Mouse (Mus musculus): ENCODE measurements around the gene Atp6v0e2. TPM values are rescaled to one million over a fixed set of nuclear protein-coding genes. Genes with fewer than 3 reads are reported as not detected.

The Atp6v0e2 gene
- total RNA-seq, 1 experiment from 2014 or later: not detected

DNA sequence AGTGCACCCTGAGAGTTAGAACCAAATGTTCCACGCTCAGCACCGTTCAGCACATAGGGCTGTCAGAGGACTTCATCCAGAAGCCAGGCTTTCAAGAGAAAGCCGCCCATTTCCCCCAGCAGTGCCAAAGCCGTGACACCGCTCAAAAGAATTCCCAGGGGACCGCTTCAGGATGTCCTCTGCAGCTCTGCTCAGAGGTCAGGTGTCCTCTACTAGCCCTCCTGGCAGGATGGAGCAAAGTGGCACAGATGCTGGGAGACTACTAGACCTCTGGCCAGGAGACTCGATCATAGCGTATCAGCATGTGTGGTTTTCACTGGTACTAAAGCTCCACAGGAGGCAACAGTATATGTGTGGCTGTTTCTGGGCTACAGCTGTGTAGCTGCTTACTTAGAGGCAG, 2.5 kb upstream of the Atp6v0e2 start:
- no peak for ATAC-seq (replicated peaks in 1 of 2; ENCODE audit: insufficient read depth in 1 of 2, low FRiP score in 2 of 2, low TSS enrichment in 1 of 2, low read depth in 1 of 2, poor library complexity in 2 of 2, severe bottlenecking in 2 of 2)

DNA sequence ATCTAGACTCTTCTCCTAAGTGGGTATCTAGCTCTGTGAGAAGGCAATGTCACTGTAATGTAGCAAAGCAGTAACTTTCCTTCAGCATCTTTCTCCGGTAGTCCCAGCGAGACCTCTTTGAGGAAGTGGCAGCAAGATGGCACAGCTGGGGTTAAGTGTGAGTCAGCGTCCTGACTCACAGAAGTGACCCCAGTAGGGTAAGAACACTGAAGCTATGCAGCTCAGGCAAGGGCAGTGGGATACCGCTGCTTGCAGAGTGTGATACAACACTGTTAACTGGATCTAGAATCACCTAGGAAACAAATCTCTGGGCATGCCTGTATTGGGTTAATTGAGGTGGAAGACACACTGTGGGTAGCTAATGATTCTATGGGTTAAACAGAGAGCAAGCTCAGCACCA, 1.3 kb upstream of the Atp6v0e2 start:
- no peak; a peak in 1 of 4 replicates for ATAC-seq (replicated peaks in 1 of 2; ENCODE audit: insufficient read depth in 1 of 2, low FRiP score in 2 of 2, low TSS enrichment in 1 of 2, low read depth in 1 of 2, poor library complexity in 2 of 2, severe bottlenecking in 2 of 2)

DNA sequence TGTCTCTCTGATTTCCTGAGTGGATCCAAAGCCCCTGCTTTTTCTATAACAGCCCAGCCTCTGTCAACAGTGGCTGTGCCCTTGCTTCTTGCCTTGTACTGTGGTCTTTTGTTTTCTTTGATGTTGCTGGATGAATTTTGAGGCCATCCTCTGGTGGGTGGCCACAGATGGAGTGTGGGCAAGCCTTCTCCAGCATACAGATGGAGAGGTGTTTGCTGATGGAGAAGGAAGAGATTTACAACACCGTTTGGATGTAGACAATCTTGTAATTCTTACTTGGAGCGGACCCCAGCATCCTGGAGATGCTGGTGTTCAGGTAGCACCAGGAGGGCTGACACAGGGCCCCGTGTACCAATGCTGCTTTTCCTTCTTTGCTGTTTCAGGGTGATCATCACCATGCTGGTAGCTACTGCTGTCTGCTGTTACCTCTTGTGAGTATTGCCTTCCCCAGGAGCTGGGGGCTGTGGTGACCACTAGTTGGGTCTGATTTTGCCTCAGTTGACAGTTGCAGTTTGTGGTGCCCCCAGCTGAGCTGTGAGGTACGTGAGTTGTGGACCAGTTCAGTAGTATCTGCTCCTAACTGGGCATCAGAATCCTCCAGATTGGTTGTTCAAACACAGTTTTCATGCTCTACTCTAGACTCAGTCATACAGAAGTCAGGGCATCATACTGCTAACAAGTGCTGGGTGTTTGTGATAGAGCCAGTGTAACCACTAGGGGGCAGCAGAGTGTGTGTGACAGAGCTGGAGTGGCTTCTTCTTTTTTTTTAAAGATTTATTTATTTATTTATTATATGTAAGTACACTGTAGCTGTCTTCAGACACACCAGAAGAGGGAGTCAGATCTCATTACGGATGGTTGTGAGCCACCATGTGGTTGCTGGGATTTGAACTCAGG, 1.7 kb downstream of the Atp6v0e2 start:
- peak; percentile 41 to 50; a peak in 2 of 4 replicates for ATAC-seq (replicated peaks in 1 of 2; ENCODE audit: insufficient read depth in 1 of 2, low FRiP score in 2 of 2, low TSS enrichment in 1 of 2, low read depth in 1 of 2, poor library complexity in 2 of 2, severe bottlenecking in 2 of 2)

DNA sequence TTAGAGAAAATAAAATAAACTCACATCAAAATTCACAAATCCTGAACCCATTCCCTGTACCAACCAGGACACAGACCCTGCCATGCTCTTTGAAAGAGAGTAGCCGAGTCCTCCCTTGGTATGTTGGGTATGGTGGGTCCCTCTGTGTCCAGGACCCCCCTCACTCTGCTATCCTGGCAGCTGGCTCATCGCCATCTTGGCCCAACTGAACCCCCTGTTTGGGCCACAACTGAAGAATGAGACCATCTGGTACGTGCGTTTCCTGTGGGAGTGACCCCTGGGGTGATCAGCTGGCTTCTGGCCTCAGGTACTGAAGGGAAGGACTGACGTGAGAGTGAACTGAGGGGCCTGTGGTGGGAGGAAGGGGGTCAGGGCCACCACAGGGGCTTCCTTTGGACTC, 2.4 kb downstream of the Atp6v0e2 start:
- ATAC-seq (replicated peaks in 1 of 2; ENCODE audit: insufficient read depth in 1 of 2, low FRiP score in 2 of 2, low TSS enrichment in 1 of 2, low read depth in 1 of 2, poor library complexity in 2 of 2, severe bottlenecking in 2 of 2): no peak

DNA sequence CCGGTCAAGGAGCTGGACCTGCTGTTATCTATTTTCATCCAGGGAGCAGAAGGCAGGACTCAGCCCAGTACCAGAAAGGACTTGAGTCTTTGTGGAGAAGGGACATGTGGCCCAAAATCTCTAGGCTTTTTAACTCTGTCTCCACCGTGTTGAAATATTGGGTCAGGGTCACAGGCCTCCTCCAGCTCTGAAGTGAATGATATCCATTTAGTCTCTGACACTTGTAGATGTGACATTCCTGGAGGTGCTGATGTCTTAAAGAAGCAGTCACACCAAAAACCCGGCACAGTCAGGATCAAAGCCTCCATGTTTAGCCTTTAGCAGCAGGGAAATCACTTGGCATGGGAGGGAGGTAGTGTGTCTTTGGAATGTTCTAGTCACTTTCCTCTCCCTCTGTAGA, 3.3 kb downstream of the Atp6v0e2 start:
- ATAC-seq (replicated peaks in 1 of 2; ENCODE audit: insufficient read depth in 1 of 2, low FRiP score in 2 of 2, low TSS enrichment in 1 of 2, low read depth in 1 of 2, poor library complexity in 2 of 2, severe bottlenecking in 2 of 2): no peak

DNA sequence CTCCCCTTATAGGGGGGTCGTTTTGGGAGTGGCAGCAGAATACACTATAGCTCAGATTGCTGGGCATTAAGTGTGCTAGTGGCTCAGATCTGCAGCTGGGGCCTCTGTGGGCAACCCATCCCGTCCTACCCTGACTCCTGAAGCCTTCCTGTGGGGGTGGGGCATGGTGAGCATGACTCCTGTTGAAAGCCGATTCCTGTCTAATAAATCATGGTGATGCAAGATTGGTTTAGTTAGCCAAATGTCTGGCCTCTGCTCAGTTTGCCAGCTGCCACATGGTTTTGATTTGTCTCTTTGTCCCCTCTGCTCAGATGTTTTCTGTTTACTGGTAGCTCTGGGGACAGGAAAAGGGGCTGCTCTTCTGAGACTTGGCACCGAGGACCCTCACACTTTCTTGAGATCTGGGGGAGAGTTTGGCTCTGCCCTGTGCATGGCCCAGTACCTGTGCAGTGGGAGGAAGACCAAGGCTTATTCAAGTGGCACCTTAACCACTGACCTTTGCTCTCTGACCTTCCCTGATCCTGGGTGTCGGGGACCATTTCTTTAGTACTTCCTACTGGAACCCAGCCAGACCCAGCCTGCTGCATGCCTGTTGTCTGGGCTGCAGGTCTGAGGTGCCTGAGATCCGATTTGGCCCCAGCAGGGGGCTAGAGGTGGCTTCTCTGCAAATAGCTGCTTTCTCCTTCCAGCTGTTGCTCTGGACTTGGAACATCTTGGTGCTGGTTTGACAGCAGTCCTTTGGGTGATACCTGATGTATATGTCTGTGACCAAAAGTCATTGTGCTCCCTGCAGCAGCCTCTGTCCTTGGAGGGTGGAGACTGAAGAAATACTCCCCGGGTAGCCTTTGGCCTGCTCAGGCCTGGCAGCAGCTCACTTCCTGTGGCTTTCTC, 4.4 kb downstream of the Atp6v0e2 start:
- ATAC-seq (replicated peaks in 1 of 2; ENCODE audit: insufficient read depth in 1 of 2, low FRiP score in 2 of 2, low TSS enrichment in 1 of 2, low read depth in 1 of 2, poor library complexity in 2 of 2, severe bottlenecking in 2 of 2): peak; percentile 29 to 47; a peak in 3 of 4 replicates

DNA sequence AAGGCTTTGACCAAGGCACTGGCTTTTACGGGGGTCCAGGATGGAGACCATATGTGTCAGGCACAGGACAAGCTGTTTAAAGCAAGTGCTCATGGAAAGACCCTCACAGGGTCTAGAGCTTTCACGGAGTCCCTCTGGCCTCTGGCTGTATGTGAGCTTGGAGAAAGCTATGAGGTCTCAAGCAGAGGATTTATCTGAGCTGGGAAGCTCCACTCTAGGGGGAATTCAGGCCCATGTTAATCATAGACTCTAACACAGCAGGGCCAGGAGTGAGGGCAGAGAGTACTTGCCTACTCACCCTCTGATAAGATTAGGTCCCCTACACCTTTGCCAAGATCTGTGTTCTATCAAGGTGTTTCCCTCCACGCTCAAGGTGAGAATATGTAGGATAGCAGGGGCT, 5.2 kb downstream of the Atp6v0e2 start:
- no peak for ATAC-seq (replicated peaks in 1 of 2; ENCODE audit: insufficient read depth in 1 of 2, low FRiP score in 2 of 2, low TSS enrichment in 1 of 2, low read depth in 1 of 2, poor library complexity in 2 of 2, severe bottlenecking in 2 of 2)

DNA sequence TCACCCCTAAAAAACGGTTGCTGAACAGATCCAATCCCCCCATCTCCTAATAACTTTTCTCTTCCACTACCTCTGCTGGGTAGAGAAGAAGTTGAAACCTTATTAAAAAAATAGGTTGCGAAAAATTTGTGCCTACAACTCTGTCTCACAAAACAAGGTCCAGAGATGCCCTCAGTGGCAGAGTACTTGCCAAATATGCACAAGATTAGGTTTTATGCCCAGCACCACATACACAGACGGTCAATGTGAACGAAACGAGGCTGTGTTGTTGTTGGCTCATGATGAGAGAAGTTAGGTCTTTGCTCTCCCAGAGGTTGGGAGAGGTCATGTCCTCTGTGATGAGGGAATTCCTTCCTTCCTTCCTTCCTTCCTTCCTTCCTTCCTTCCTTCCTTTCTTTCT, 7.8 kb downstream of the Atp6v0e2 start:
- no peak for ATAC-seq (replicated peaks in 1 of 2; ENCODE audit: insufficient read depth in 1 of 2, low FRiP score in 2 of 2, low TSS enrichment in 1 of 2, low read depth in 1 of 2, poor library complexity in 2 of 2, severe bottlenecking in 2 of 2)

DNA sequence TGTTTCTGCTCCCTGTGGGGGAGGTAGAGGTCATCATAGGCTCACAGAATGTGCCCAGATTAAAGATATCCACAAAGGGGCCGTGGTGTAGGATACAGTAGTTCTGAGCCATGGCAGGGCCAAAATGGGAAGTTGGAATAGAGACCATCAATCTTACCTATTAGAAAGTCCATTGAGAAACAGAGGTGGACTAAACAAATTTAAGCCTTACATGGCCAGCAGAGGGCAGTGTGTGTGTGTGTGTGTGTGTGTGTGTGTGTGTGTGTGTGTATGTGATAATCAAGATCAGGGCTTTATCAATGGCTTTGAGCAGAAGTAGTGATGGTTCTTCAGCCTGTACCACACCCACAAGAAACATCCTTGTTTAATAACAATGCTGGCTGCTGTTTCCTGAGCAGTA, 8.9 kb downstream of the Atp6v0e2 start:
- 0 out of 4 replicates have a peak, but pooled peaks of 1 of the 2 experiments have one; percentile 13 for ATAC-seq (replicated peaks in 1 of 2; ENCODE audit: insufficient read depth in 1 of 2, low FRiP score in 2 of 2, low TSS enrichment in 1 of 2, low read depth in 1 of 2, poor library complexity in 2 of 2, severe bottlenecking in 2 of 2)

DNA sequence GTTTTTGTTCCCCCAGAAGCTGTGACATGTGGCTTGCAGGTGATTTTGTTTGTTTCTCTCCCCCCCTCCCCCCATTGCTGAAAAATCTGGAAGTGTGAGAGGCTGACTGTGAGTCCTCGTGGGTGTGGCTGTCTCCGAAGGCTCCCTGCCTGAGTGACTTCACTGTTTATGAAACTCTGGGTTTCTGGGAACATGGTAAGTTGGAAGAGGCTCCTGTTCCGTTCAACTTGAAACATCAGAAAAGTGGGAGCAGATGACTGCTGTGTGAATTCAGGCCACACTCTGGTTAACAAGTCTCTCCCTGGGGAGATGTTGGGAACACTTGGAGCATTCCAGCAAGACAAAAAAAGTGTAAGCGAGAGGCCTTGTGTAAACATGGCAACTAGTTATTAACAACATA, 9.4 kb downstream of the Atp6v0e2 start:
- ATAC-seq (replicated peaks in 1 of 2; ENCODE audit: insufficient read depth in 1 of 2, low FRiP score in 2 of 2, low TSS enrichment in 1 of 2, low read depth in 1 of 2, poor library complexity in 2 of 2, severe bottlenecking in 2 of 2): no peak

DNA sequence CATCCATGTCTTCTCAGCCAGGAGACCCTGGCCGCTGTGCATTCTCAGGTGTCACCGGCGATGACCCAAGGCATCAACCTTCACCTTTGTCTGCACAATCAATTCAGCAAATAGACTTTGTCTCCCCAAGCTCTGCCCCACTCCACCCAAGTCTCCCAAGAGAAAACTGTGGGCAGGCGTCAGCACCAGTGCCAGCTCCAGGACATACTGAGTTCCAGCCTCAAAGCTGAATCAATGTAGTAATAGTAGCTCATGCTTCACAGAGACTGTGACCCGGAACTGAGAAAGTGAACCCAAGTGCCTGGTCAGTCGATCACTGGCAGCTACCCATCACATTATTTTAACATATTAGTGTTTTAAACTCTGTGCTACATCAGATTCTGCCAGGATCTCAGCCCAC, 10.9 kb downstream of the Atp6v0e2 start:
- ATAC-seq (replicated peaks in 1 of 2; ENCODE audit: insufficient read depth in 1 of 2, low FRiP score in 2 of 2, low TSS enrichment in 1 of 2, low read depth in 1 of 2, poor library complexity in 2 of 2, severe bottlenecking in 2 of 2): no peak

DNA sequence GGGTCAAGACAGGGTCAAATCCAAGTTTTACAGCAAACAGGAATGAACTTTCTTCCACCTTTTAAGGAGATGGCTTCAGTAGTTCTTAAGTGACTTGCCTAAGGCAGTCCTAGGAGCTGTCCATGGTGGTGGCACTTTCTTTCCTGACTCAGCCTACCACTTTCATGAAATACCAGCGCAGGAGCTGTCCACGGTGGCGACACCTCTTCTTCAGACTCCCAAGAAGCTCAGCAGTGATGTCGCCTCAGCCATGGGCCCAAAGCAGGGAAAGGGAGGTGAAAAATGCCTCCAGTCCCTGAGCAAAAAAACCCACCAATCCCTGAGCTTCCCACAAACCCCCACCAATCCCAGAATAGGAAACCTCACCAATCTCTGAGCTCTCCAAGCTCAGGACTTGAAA, 15.5 kb downstream of the Atp6v0e2 start:
- ATAC-seq (replicated peaks in 1 of 2; ENCODE audit: insufficient read depth in 1 of 2, low FRiP score in 2 of 2, low TSS enrichment in 1 of 2, low read depth in 1 of 2, poor library complexity in 2 of 2, severe bottlenecking in 2 of 2): no peak

DNA sequence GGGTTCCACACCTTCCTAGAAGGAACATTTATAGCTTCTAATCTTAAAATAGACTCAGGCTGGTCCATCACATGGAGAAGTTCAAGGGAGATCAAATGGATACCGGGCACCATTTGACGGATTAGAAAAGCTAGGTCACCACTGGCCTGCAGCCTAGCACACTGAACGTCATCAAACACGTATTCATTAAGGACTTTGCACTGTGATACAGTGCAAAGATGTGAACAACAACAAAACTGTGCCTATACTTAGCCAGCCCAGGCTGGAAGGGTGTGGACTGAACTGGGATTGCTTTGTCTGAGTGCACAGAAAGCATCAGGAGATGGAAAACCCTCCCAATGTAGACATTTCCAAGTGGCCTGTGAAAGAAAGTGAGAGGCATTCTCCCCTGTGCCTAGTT, 16.4 kb downstream of the Atp6v0e2 start:
- no peak for ATAC-seq (replicated peaks in 1 of 2; ENCODE audit: insufficient read depth in 1 of 2, low FRiP score in 2 of 2, low TSS enrichment in 1 of 2, low read depth in 1 of 2, poor library complexity in 2 of 2, severe bottlenecking in 2 of 2)

DNA sequence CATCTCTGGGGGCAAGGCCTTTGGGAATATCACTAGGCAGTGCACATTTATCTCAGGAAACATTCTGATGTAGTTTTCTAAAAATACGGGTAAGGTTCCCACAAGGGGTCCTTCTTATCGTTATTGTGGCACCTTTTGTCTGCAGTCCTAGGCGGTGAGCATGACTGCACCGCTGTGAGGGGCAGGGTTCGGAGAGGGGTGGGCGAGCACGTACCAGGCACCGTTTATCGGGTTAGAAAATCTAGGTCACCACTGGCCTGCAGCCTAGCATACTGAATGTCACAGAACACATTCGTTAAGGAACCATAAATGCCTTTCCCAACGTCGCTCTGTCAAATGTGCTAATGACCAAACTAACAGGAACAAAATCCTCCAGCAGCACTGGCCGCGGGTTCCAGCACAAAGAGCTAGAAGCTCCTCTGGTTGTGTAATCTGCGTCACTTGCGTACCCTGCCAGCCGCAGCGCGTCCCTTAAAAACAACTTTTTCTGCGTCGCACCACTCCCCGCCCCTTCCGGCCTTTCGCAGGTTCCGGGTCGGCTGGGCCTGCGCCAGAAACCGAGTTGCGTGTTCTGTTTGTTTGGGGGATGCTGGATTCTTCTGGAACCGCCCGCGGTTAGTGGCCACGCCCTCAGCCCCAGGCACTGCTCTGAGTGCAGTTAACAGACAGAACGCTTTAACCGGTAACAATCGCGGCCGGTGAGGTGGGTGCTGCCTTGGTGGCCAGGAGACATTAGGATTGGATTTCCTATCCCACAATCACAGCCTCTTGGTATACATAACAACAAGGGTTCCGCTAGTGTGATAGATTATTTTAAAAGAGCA, 17.1 kb downstream of the Atp6v0e2 start, which contains the start of gene Lrrc61:
Lrrc61 (plus strand) TSS at position 517 of the 824 bp plus-strand sequence.
- ATAC-seq (replicated peaks in 1 of 2; ENCODE audit: insufficient read depth in 1 of 2, low FRiP score in 2 of 2, low TSS enrichment in 1 of 2, low read depth in 1 of 2, poor library complexity in 2 of 2, severe bottlenecking in 2 of 2): peak; percentile 94 to 98

DNA sequence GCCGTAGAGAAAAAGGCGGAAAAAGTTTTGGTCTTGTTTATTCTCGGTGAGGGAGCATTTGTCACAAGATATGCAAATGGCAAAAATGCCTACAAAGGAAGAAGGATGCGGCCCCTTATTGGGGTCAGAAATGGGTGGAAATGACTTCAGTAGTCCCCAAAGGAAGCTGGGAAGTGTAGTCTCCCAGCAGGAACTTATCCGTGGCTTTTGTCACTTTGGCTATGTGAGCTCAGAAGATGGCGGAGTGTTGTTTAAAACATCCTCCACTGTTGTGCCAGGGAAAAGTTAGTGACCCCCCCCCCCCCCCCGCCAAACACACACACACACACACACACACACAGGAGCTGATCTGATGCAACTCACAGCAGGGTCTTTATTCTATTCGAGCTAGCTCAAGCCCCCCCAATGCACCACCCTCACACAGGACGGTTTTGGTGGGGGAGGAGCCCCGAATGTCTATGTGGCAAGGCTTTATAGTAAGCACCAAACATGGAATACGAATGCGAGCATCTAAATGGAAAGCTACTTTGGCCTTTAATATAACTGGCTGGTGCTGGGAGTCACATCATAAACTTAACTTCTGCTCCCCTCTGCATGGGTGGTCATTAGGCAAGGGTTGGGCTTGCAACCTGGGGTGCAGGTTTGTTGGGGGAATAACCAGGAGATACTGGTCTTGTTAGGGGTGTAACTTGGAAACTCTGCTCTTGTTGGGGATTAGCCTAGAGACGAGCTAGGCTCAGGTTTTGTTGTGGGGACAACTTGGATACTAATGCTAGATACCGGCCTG, 17.9 kb downstream of the Atp6v0e2 start:
- peak; percentile 29 to 33; a peak in 2 of 4 replicates for ATAC-seq (replicated peaks in 1 of 2; ENCODE audit: insufficient read depth in 1 of 2, low FRiP score in 2 of 2, low TSS enrichment in 1 of 2, low read depth in 1 of 2, poor library complexity in 2 of 2, severe bottlenecking in 2 of 2)

DNA sequence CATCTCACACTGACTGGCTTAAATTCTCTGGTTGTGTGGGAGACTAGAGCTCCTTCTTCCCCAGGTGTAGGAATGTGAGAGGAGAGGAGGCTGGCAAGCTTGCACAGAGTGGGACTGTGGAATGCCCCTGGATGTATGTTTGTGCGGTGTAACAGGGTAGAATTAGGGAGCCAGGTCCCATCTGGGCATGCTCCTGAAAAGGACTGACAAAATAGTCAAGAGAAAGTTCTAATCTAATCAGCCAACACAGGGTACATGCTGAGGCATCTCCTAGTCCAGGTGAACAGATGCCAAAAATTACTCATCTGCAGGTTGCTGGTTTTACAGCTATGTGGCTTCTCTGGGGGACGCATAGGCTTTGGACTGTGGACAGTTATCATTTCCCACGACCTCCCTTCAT, 18.5 kb downstream of the Atp6v0e2 start:
- ATAC-seq (replicated peaks in 1 of 2; ENCODE audit: insufficient read depth in 1 of 2, low FRiP score in 2 of 2, low TSS enrichment in 1 of 2, low read depth in 1 of 2, poor library complexity in 2 of 2, severe bottlenecking in 2 of 2): no peak

All from hematopoietic stem cell, adult 5-6 weeks (primary cell).